8 mouse cellular contexts compared by ENCODE assay signal in genomic region chr2:102185069-102185950, GRCm38 (mm10). TPM values are rescaled to one million over a fixed set of nuclear protein-coding genes. Genes with fewer than 3 reads are reported as not detected.
DNase-seq lines count a peak whose midpoint lies in the region; ATAC-seq and TF ChIP-seq lines count a peak whose summit lies in the region.

No protein-coding gene starts in this region.

- ATAC-seq in neural tube, embryonic 14.5 days (ENCODE audit: low read depth), result peak; percentile 55

- TF ChIP-seq POLR2A in spleen, adult 2 months (IDR thresholded peaks at IDR 0.05; ENCODE audit: low read depth, low read length), result no peak

- H3K9me3 ChIP-seq in neural tube, embryonic 14.5 days (ENCODE audit: control insufficient read depth, low read length), result no peaks in the 10 kb centered on the region

- no peaks in the 10 kb centered on the region; the same call in 1 of the 2 replicates for H3K27me3 ChIP-seq in spleen, adult 2 months (ENCODE audit: control insufficient read depth, insufficient read depth, low read length)
- H3K27me3 ChIP-seq in neural tube, embryonic 14.5 days (ENCODE audit: control insufficient read depth, insufficient read depth, low read length), result no peaks in the 10 kb centered on the region

- no peak overlapping the region for H3K27ac ChIP-seq in spleen, adult 2 months (ENCODE audit: insufficient read depth, low read length)
- H3K27ac ChIP-seq in neural tube, embryonic 14.5 days (ENCODE audit: low read depth, low read length), result peak overlapping the region; percentile 84

- WGBS in spleen, adult 2 months, result 12% methylated on average over 24 of the region's 24 CpGs
- 2% methylated on average over 24 of the region's 24 CpGs for WGBS in neural tube, embryonic 14.5 days

- H3K9ac ChIP-seq in neural tube, embryonic 14.5 days (replicated peaks; ENCODE audit: low read depth, low read length), result peak overlapping the region; percentile 91

- peak overlapping the region; percentile 73 for H3K4me2 ChIP-seq in neural tube, embryonic 14.5 days (ENCODE audit: low read depth, low read length)

- no peaks in the 10 kb centered on the region for H3K36me3 ChIP-seq in spleen, adult 2 months (ENCODE audit: control insufficient read depth, insufficient read depth, low read length)
- H3K36me3 ChIP-seq in neural tube, embryonic 14.5 days (ENCODE audit: control insufficient read depth, insufficient read depth, low read length), result no peaks in the 10 kb centered on the region

- H3K4me3 ChIP-seq in spleen, adult 2 months (ENCODE audit: extremely low read depth, insufficient read depth, insufficient read length), result peak overlapping the region; percentile 69
- H3K4me3 ChIP-seq in neural tube, embryonic 14.5 days (ENCODE audit: low read depth, low read length), result peak overlapping the region; percentile 68

- peak; percentile 18 for DNase-seq in adrenal gland, postnatal 10 days
- no peak for DNase-seq in adrenal gland, adult 2 months
- DNase-seq in spleen, adult 2 months (ENCODE audit: low read depth in 1 of 2, low spot score in 2 of 2), result peak in 1 of 2 experiments; percentile 8
- DNase-seq in spleen, postnatal 4 days (ENCODE audit: low spot score in 2 of 2), result no peak
- DNase-seq in heart, postnatal 4 days, result peak; percentile 38
- DNase-seq in liver, result peak; percentile 8
- no peak for DNase-seq in natural killer cell, adult 2 months (ENCODE audit: low spot score in 2 of 2)

- no peaks in the 10 kb centered on the region for H3K4me1 ChIP-seq in spleen, adult 2 months (ENCODE audit: control insufficient read depth, insufficient read depth, insufficient read length)
- peaks cover 11% of the 10 kb centered on the region; the same call in 1 of the 2 replicates for H3K4me1 ChIP-seq in neural tube, embryonic 14.5 days (ENCODE audit: control insufficient read depth, insufficient read depth, low read length)

- no peak for TF ChIP-seq CTCF in spleen, adult 2 months (IDR thresholded peaks at IDR 0.05; ENCODE audit: extremely low read depth, insufficient read depth, insufficient read length, insufficient replicate concordance)

RNA-seq across cellular contexts. Expression of gene Ldlrad3, which starts 0.9 kb away (rescaled TPM):
- 10 to 100 TPM; 11.6 to 13.8 TPM for total RNA-seq in adrenal gland, postnatal 10 days (2021)
- total RNA-seq in adrenal gland, adult 2 months (2021), result 1 to 10 TPM; 7.8 to 9.5 TPM
- 4.3 and 4.9 TPM in 2 replicates for polyA plus RNA-seq in adrenal gland, adult 2 months (2012; rRNA removed)
- 3.5 and 3.9 TPM in 2 replicates for polyA plus RNA-seq in spleen, adult 2 months (2012; rRNA removed)
- total RNA-seq in heart, postnatal 4 days (2021), result 1 to 10 TPM; 9.8 to 9.9 TPM
- 30.0 and 48.5 TPM in 2 replicates for polyA plus RNA-seq in neural tube, embryonic 14.5 days (2014; fragmentation: Nextera tagmentation; extraction: Ambion mirVana)

Comparison
In these comparisons a context has a peak if more than half of its experiments do, and no peak if none do; other contexts are left out.
1. DNase-seq: peak in adrenal gland, postnatal 10 days (single experiment), heart, postnatal 4 days (single experiment) and liver (single experiment); none in adrenal gland, adult 2 months (single experiment), spleen, postnatal 4 days (0 of 2) and natural killer cell, adult 2 months (0 of 2).